Mouse (Mus musculus) urinary bladder, postnatal 10 days (tissue): ENCODE data around the gene Mapk8ip2.
"Not testable (repeated sequence)": the region's sequence is repeated elsewhere in the genome, so short reads cannot be mapped to it uniquely, and the experiment has no call there.

ENCODE experiments used
- DNase-seq: peaks from one replicate; pipeline ENCODE4 v3.0.0; 2022; ENCODE audit warnings: low spot score

The Mapk8ip2 gene

GRCm38 (mm10) chr15:89453865-89454478, at the start of gene Mapk8ip2:
Mapk8ip2 (plus strand) TSS chr15:89453913.
- no peak for DNase-seq

- DNase-seq = no peak
Measured at GRCm38 (mm10) chr15:89404831-89405623, 48.7 kb upstream of the Mapk8ip2 start.

GRCm38 (mm10) chr15:89406691-89407090, 47.0 kb upstream of the Mapk8ip2 start:
- no peak for DNase-seq

- no peak for DNase-seq
Measured at GRCm38 (mm10) chr15:89410118-89410517, 43.6 kb upstream of the Mapk8ip2 start, which contains the start of gene Syce3. Syce3 (minus strand) TSS chr15:89410503.

- DNase-seq = no peak
Measured at GRCm38 (mm10) chr15:89415282-89415681, 38.4 kb upstream of the Mapk8ip2 start.

GRCm38 (mm10) chr15:89421938-89422337, 31.8 kb upstream of the Mapk8ip2 start:
- DNase-seq = no peak

- no peak for DNase-seq
Measured at GRCm38 (mm10) chr15:89424621-89425020, 29.1 kb upstream of the Mapk8ip2 start.

- DNase-seq = no peak
Measured at GRCm38 (mm10) chr15:89425711-89426121, 28.0 kb upstream of the Mapk8ip2 start, which contains the start of gene Cpt1b. Cpt1b (minus strand) TSS chr15:89425863.

- no peak for DNase-seq
Measured at GRCm38 (mm10) chr15:89426716-89427115, 27.0 kb upstream of the Mapk8ip2 start.

- DNase-seq = no peak
Measured at GRCm38 (mm10) chr15:89428136-89428790, 25.4 kb upstream of the Mapk8ip2 start.

- DNase-seq = no peak
Measured at GRCm38 (mm10) chr15:89428821-89429351, 24.8 kb upstream of the Mapk8ip2 start.

- peak; percentile 61 for DNase-seq
Measured at GRCm38 (mm10) chr15:89429352-89430221, 24.1 kb upstream of the Mapk8ip2 start, which contains the start of the genes C730034F03Rik, Gm44502 and Chkb. C730034F03Rik (plus strand) TSS chr15:89429589. Gm44502 (minus strand) TSS chr15:89429696. Chkb (minus strand) TSS chr15:89429908.

- no peak for DNase-seq
Measured at GRCm38 (mm10) chr15:89430341-89430740, 23.4 kb upstream of the Mapk8ip2 start.

- not testable (repeated sequence) for DNase-seq
Measured at GRCm38 (mm10) chr15:89430771-89431170, 22.9 kb upstream of the Mapk8ip2 start.

- DNase-seq = no peak
Measured at GRCm38 (mm10) chr15:89431271-89431670, 22.4 kb upstream of the Mapk8ip2 start.

- no peak for DNase-seq
Measured at GRCm38 (mm10) chr15:89431806-89432205, 21.9 kb upstream of the Mapk8ip2 start.

- no peak for DNase-seq
Measured at GRCm38 (mm10) chr15:89432946-89433345, 20.8 kb upstream of the Mapk8ip2 start.

- no peak for DNase-seq
Measured at GRCm38 (mm10) chr15:89434136-89434535, 19.6 kb upstream of the Mapk8ip2 start.

GRCm38 (mm10) chr15:89435878-89436277, 17.8 kb upstream of the Mapk8ip2 start:
- DNase-seq = no peak

GRCm38 (mm10) chr15:89442486-89443070, 11.1 kb upstream of the Mapk8ip2 start:
- DNase-seq = no peak
